ENCODE assay signal across 11 mouse cellular contexts in genomic region chr11:22573802-22574201, GRCm38 (mm10).
"Had no signal": no experiment of that assay in that cellular context is flagged by ENCODE, and none has a peak within 500 bp of the region (broad histone marks: within the 10 kb centered on the region; RNA-seq: fewer than 3 reads in every experiment).

No protein-coding gene starts in this region.

- H3K4me2 ChIP-seq: hindbrain, embryonic 15.5 days; liver, embryonic 11.5 days; liver, embryonic 15.5 days; midbrain, embryonic 12.5 days had no signal

- H3K4me1 ChIP-seq: hindbrain, embryonic 15.5 days; limb, embryonic 10.5 days; liver, embryonic 15.5 days; megakaryocyte, embryonic 14.5 days; midbrain, embryonic 12.5 days had no signal

- H3K9me3 ChIP-seq: hindbrain, embryonic 15.5 days; limb, embryonic 10.5 days; liver, embryonic 15.5 days; megakaryocyte, embryonic 14.5 days; midbrain, embryonic 12.5 days had no signal

- DNase-seq: right cerebral cortex, adult 18-20 months; right cerebral cortex, postnatal 25 days; thymus, postnatal 36 days had no signal

- H3K9ac ChIP-seq: hindbrain, embryonic 15.5 days; liver, embryonic 15.5 days; midbrain, embryonic 12.5 days had no signal

- H3K4me3 ChIP-seq: hindbrain, embryonic 15.5 days; limb, embryonic 10.5 days; liver, embryonic 15.5 days; megakaryocyte, embryonic 14.5 days; midbrain, embryonic 12.5 days had no signal

- H3K36me3 ChIP-seq: hindbrain, embryonic 15.5 days; limb, embryonic 10.5 days; liver, embryonic 15.5 days; midbrain, embryonic 12.5 days had no signal

- H3K27me3 ChIP-seq: hindbrain, embryonic 15.5 days; liver, embryonic 15.5 days; megakaryocyte, embryonic 14.5 days; midbrain, embryonic 12.5 days had no signal

- ATAC-seq: intestine, embryonic 16.5 days had no signal

- H3K27ac ChIP-seq: hindbrain, embryonic 15.5 days; limb, embryonic 10.5 days; liver, embryonic 15.5 days; macrophage; midbrain, embryonic 12.5 days had no signal
